Mouse (Mus musculus) liver, postnatal 0 days (tissue): Measurements from ENCODE around the gene Anks1.

ENCODE experiments used
- CTCF ChIP-seq: sonication (generic); IDR thresholded peaks from 2 replicates; pipeline ENCODE4 v1.5.1; 2016; ENCODE audit warnings: antibody characterized with exemption, low read depth
- EP300 ChIP-seq: IDR thresholded peaks from 2 replicates; pipeline ENCODE4 v1.6.1; 2016; ENCODE audit warnings: antibody characterized with exemption, low read depth, mild to moderate bottlenecking

DNA sequence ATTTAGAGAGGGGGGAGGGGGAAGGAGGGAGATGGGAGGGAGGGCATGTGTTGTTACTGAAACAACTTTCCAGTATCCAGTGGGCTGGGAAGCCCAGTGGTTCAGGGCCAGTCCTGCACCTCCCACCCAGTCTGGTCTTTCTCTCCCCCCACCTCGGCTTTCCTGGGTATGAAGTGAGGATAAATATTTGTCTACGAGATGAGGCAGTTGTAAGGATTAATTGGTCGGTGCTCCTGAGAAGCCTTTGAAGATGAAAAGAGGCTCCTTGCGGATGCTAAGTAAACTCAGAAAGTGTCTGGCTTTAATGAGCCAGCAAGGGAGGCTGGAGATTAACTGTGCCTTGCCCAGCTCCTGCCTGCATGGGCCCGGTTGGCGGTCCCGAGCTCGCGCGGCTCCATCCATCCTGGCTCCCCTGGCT lies 192.8 kb downstream of the Anks1 start:
- TF ChIP-seq CTCF: no peak
- no peak for TF ChIP-seq EP300
